Mouse (Mus musculus): ENCODE results near the gene Olfr618. TPM values are rescaled to one million over a fixed set of nuclear protein-coding genes. Genes with fewer than 3 reads are reported as not detected.
"Not testable (repeated sequence)": the region's sequence is repeated elsewhere in the genome, so short reads cannot be mapped to it uniquely, and the experiment has no call there.

Gene Olfr618
- not detected for total RNA-seq (2021)

DNA sequence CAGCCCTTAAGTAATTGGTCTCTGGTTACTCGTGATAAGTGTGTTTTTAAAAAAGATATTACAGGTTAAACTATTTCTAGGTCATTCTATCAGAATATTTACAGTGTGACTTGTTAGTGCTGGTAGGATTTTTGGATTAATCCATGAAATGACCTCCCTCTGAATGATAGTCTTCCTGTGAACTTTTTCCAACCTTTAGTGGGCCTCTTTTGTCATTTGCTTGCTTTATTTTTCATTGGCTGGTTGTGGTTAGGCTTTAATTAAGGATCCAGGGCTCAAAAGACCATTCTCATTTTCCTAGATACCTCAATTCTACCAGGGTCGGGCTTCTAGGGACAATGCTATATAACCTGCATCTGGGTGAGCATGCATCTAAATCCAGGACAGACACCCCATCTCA lies at the start of gene Olfr618:
Gene Olfr618 (plus strand): TSS at position 301 of the 400 bp plus-strand sequence.
- DNase-seq: no peak
- intact Hi-C loops (cut with DNase I): no loop called here

DNA sequence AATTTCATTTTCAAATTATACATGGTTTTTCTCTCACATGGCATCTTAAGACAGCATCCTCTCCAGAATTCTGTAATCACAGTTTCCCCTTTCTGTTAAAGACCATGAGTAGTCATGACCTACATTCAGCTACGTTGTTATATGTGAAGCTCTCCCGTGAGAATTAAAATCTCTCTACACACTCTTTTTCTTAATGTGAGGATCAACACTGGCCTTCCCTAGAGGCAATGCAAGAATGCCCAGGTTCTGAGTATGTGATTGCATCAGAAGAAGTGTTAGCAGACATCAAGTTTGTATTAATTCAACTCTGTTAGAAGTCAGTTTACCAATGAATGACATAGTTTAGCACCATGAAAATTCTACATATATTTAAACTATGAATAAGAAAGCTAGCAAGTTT lies 47.3 kb upstream of the Olfr618 start, which contains the start of gene Olfr612:
Gene Olfr612 (minus strand): TSS at position 101 of the 400 bp plus-strand sequence.
- intact Hi-C loops (cut with DNase I); DNase-seq: not testable (repeated sequence)

DNA sequence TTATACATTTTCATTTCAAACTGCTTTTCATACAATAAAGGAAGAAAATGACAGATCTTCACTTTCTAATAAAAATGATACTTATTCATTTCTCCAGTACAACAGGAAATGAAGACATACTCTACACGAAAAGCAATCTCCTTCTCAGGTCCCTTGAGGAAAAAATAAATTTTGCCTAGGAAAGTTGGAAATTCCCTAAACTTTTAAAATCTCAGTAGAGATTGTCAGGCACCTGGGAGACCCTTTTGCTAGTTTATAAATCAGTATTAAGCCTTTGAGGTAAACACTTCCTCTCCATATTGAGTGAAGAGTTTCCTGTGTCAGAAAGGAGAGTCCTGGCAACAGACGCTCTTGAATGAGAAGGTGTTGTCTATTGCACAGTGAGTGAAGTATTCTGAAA lies 42.1 kb upstream of the Olfr618 start, which contains the start of gene Olfr613:
Gene Olfr613 (plus strand): TSS at position 301 of the 400 bp plus-strand sequence.
- no peak for DNase-seq
- intact Hi-C loops (cut with DNase I): no loop called here

DNA sequence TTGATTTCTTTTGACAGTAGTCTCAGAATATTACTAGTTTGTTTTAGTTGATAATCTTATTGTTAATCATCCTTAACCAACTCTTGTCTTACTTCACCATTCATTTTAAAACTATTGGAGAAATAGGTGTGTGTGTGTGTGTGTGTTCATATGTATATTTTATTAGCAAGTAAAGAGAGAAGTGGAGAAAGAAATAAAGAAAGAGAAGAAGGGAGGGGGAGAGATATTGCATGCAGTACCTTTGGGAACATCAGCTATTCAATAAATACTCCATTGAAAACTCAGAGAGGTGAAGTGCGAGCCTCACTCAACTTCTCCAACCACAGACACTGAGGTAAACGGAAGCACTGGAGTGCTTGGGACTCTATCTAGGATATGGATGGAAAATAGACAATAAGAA lies 34.1 kb upstream of the Olfr618 start, which contains the start of gene Olfr615:
Gene Olfr615 (plus strand): TSS at position 301 of the 400 bp plus-strand sequence.
- intact Hi-C loops (cut with DNase I): no loop called here
- DNase-seq: no peak

DNA sequence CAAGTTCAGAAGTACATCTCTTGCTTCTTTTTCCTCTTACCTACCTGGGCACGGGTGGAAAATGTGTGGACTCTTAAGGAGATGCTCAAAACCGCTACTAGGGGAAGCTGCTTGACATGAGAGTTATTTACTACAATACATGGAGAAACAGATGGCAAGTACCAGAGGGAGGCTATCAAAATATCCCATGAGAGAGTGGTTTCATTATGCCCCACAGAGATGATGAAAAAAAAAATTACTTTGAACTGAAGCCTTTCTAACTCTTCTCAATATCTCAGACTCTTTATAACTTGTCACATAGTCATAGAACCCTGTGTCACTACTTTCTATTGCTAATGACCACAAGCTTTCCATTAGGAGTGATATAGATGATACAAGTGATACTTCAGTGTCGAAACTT lies 20.9 kb upstream of the Olfr618 start, which contains the start of gene Olfr616:
Gene Olfr616 (minus strand): TSS at position 101 of the 400 bp plus-strand sequence.
- no peak for DNase-seq
- intact Hi-C loops (cut with DNase I): no loop called here

DNA sequence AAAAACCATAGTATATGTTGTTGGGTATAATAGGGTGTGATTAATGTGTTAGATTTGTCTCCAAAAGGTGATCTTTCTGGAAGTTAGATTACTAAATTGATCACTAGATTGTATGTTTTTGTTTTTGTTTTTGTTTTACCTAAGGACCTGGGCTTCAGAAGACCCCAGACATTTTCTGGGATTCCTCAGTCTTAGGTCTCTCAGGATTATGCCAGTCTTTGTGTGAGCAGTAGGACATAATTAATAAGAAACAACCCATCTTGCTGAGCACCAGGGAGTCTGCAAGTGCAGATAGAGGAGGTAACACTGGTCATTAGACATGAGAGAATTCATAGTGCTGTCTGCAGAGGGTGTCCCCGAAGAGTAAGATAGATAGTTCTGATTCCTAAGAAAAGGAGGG lies 17.1 kb upstream of the Olfr618 start, which contains the start of gene Olfr617:
Gene Olfr617 (plus strand): TSS at position 301 of the 400 bp plus-strand sequence.
- intact Hi-C loops (cut with DNase I): no loop called here
- DNase-seq: no peak

DNA sequence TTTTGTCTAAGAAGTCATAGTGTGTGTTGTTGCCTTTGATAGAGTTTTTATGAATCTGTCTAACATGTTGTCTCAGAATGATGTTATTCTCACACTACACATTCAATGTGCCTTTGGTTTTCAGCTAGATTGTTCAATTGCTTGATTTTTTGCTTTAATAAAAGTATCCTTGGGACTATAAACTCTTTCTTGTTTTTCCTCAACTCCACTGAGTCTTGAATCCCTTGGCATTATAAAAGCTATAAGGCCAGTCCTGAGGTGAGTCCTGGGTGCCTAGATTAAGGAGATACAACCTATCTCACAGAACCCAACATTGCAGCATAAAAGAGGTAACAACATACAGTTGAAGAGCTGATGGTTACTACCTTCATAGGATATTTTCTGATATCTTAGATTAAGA lies 10.4 kb downstream of the Olfr618 start, which contains the start of gene Olfr619:
Gene Olfr619 (plus strand): TSS at position 301 of the 400 bp plus-strand sequence.
- no peak for DNase-seq
- intact Hi-C loops (cut with DNase I): no loop called here

DNA sequence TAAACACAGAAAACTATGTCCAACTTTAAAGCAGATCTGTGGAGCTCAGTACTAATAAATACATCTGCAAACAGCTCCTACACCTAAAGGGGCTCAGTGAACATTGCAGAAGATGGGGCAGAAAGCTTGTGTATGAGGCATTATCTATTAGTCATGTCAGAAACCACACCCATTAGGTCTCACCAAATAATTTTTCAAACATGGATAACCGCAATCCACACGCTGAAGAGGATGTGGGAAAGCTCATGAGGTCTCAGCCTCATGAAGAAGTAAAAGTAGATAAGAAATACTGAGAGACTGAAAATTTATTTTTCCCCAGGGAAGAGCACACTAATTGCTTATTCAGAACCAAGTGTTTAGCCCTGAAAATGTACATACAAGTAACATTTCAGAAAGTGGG lies 17.5 kb downstream of the Olfr618 start:
- intact Hi-C loops (cut with DNase I): no loop called here
- no peak for DNase-seq

DNA sequence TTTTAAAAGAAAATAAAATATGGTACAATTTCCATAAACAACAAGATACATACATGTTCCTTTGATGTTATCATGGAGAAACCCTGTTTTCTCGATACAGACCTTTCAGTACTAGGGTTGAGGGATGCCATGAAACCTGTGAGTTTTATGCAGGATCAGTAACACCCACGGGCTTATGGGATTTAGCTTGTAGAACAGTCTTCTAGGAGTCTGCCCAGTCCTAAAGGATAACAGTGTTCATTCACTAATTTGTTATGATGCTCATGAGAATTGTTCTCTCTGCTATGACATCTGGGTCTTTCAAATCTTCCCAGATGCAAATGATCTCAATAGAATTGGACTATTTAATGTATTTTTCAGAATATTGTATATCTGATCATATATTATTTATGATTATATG lies 22.5 kb downstream of the Olfr618 start, which contains the start of gene Olfr620:
Gene Olfr620 (minus strand): TSS at position 101 of the 400 bp plus-strand sequence.
- no peak for DNase-seq
- intact Hi-C loops (cut with DNase I): no loop called here

DNA sequence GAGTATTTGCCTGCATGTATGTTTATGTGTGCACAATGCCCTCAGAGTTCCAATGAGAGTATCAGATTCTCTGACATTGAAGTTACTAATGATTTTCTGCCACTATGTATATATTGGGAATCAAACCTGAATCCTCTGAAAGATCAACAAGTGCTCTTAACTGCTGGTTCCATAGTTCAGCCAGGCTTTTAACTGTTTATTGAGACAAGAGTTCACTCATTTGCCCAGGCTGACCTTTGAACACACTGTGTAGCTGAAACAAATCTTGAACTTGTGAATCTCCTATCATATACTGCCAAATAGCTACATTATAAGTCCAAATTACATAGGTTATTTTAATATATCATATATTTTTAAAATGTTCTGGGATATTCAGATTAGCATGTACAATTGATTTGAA lies 46.9 kb downstream of the Olfr618 start:
- DNase-seq: no peak
- intact Hi-C loops (cut with DNase I): no loop called here

DNA sequence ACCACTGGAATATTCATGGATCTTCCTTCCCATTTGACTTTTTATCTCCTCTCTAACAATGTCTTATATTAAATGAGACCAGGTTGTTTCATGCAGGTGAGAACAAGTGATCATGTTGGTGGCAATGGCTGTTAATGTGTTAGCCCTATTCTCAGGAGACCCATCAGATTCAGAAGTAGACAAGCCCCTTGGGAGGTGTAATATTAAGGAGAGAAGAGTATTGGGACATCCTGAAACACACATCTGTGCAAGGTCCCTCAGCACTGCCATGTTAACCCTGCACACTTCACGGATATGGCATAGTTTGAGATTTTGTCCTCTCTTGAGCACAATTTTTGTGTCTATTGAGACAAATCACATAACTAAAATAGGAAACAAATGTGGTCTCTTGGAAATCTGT lies 52.7 kb downstream of the Olfr618 start, which contains the start of gene Olfr622:
Gene Olfr622 (minus strand): TSS at position 101 of the 400 bp plus-strand sequence.
- DNase-seq: no peak
- intact Hi-C loops (cut with DNase I): no loop called here

DNA sequence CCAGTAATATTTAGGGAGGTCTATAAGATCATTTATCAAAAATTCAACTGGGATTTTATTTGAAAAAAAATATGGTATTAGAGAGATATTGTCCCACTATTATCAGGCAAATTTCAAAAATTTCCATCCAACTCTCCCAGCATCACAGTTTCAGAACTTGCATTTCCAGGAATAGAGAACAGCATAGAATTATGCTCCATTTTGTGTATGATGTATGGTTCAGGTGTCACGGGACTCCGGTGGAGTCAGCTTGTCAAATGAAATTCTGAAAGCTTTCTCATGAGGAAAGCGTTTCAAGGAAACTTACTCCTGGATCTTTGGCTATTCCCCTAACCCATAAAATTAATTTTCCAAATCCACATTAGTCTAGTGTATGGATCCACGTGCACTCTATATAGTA lies 54.2 kb downstream of the Olfr618 start:
- no peak for DNase-seq

More for the DNA sequence above, 54.2 kb downstream of the Olfr618 start:
- intact Hi-C loops (cut with DNase I): no loop called here

Small RNA genes within 50 kb of the gene (microRNA-seq; reads per million reads assigned to microRNA genes)
- gene Gm26506: not detected

Other genes with a start within 250 kb of the Olfr618 start
- gene Olfr600, start 240.4 kb upstream of the Olfr618 start, total RNA-seq (2021): not detected
- gene Olfr601, start 227.4 kb upstream of the Olfr618 start, total RNA-seq (2021): not detected
- not detected for gene Olfr603, start 203.9 kb upstream of the Olfr618 start, total RNA-seq (2021)
- not detected for gene Usp17lc, start 175.0 kb upstream of the Olfr618 start, total RNA-seq (2021)
- gene Olfr605, start 144.7 kb upstream of the Olfr618 start, total RNA-seq (2021): not detected
- not detected for gene Olfr606, start 141.1 kb upstream of the Olfr618 start, total RNA-seq (2021)
- gene Olfr607, start 126.0 kb upstream of the Olfr618 start, total RNA-seq (2021): not detected
- gene Olfr608, start 120.2 kb upstream of the Olfr618 start, total RNA-seq (2021): not detected
- not detected for gene Olfr609, start 92.0 kb upstream of the Olfr618 start, total RNA-seq (2021)
- gene Olfr610, start 78.0 kb upstream of the Olfr618 start, total RNA-seq (2021): not detected
- gene Olfr611, start 69.3 kb upstream of the Olfr618 start, total RNA-seq (2021): not detected
- gene Olfr612, start 47.4 kb upstream of the Olfr618 start, total RNA-seq (2021): not detected
- gene Olfr613, start 42.0 kb upstream of the Olfr618 start, total RNA-seq (2021): not detected
- not detected for gene Olfr615, start 34.0 kb upstream of the Olfr618 start, total RNA-seq (2021)
- not detected for gene Olfr616, start 21.0 kb upstream of the Olfr618 start, total RNA-seq (2021)
- not detected for gene Olfr617, start 17.0 kb upstream of the Olfr618 start, total RNA-seq (2021)
- gene Olfr619, start 10.5 kb downstream of the Olfr618 start, total RNA-seq (2021): not detected
- not detected for gene Olfr620, start 22.4 kb downstream of the Olfr618 start, total RNA-seq (2021)
- not detected for gene Olfr622, start 52.6 kb downstream of the Olfr618 start, total RNA-seq (2021)
- not detected for gene Olfr623, start 73.6 kb downstream of the Olfr618 start, total RNA-seq (2021)
- gene Olfr624, start 81.1 kb downstream of the Olfr618 start, total RNA-seq (2021): under 1 TPM in 1 of 2 experiments, not detected in 1; 0.08 TPM
- gene Olfr625-ps1, start 92.6 kb downstream of the Olfr618 start, total RNA-seq (2021): not detected
- gene Olfr243, start 124.6 kb downstream of the Olfr618 start, total RNA-seq (2021): not detected
- gene Olfr628, start 140.3 kb downstream of the Olfr618 start, total RNA-seq (2021): not detected
- gene Olfr629, start 154.8 kb downstream of the Olfr618 start, total RNA-seq (2021): not detected
- gene Olfr630, start 167.2 kb downstream of the Olfr618 start, total RNA-seq (2021): not detected
- not detected for gene Olfr69, start 181.5 kb downstream of the Olfr618 start, total RNA-seq (2021)
- gene Olfr68, start 189.6 kb downstream of the Olfr618 start, total RNA-seq (2021): not detected
- not detected for gene Olfr67, start 201.7 kb downstream of the Olfr618 start, total RNA-seq (2021)
- gene Hbb-bt, start 223.9 kb downstream of the Olfr618 start, total RNA-seq (2021): 10 to 100 TPM in 1 of 2 experiments, 1 to 10 TPM in 1; 8.8 to 20.4 TPM
- gene Hbb-bs, start 238.0 kb downstream of the Olfr618 start, total RNA-seq (2021): 100 to 1,000 TPM in 1 of 2 experiments, 10 to 100 TPM in 1; 41.0 to 135 TPM

Data from left cerebral cortex, postnatal 4 days (tissue).